8 mouse cellular contexts compared by ENCODE assay signal in the genomic region with DNA sequence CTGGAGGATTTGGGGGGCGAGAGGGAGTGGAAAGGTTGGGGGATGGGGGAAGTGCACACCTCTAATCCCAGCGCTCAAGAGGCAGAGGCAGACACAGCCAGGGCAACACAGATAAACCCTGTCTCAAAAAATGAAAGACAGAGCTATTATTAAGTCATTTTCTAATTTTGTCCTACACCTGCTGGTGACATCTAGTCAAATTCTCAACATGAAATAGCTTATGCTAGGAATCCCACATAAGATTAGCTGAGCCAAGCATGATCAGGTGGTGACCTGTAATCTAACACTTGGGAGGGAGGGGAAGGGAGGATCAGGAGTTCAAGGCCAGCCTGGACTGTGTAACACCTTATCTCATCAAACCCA. TPM values are rescaled to one million over a fixed set of nuclear protein-coding genes. Genes with fewer than 3 reads are reported as not detected.
DNase-seq lines count a peak whose midpoint lies in the region; ATAC-seq and TF ChIP-seq lines count a peak whose summit lies in the region.

No protein-coding gene starts in this region.

- 0 out of 2 replicates have a peak overlapping the region, but pooled peaks have one; percentile 90 for H3K9ac ChIP-seq in kidney, postnatal 0 days (ENCODE audit: low read depth, low read length)
- H3K9ac ChIP-seq in heart, embryonic 12.5 days, result peak overlapping the region; percentile 100
- peak overlapping the region; percentile 99 for H3K9ac ChIP-seq in liver, embryonic 16.5 days (ENCODE audit: low read depth, low read length)

- ATAC-seq in kidney, postnatal 0 days (replicated peaks; ENCODE audit: low FRiP score, low read depth), result no peak
- ATAC-seq in heart, embryonic 12.5 days (ENCODE audit: insufficient number of reproducible peaks, low FRiP score), result no peak
- ATAC-seq in liver, embryonic 16.5 days (ENCODE audit: low read depth), result no peak

- no peaks in the 10 kb centered on the region for H3K4me1 ChIP-seq in kidney, postnatal 0 days (replicated peaks; ENCODE audit: insufficient read depth, low read length)
- H3K4me1 ChIP-seq in bone marrow, adult 2 months (ENCODE audit: control insufficient read depth, insufficient read depth, low read length), result peaks cover 1% of the 10 kb centered on the region; the same call in 1 of the 2 replicates
- H3K4me1 ChIP-seq in heart, embryonic 12.5 days (replicated peaks), result peaks cover 22% of the 10 kb centered on the region
- peaks cover 14% of the 10 kb centered on the region for H3K4me1 ChIP-seq in liver, embryonic 16.5 days (ENCODE audit: control insufficient read depth, low read depth, low read length)

- peak overlapping the region; percentile 94 for H3K4me3 ChIP-seq in kidney, postnatal 0 days (replicated peaks; ENCODE audit: low read depth, low read length)
- H3K4me3 ChIP-seq in bone marrow, adult 2 months (replicated peaks; ENCODE audit: control insufficient read depth, low read depth, low read length), result peak overlapping the region; percentile 97
- peak overlapping the region; percentile 100 for H3K4me3 ChIP-seq in heart, embryonic 12.5 days
- peak overlapping the region; percentile 99 for H3K4me3 ChIP-seq in liver, embryonic 16.5 days (ENCODE audit: low read depth, low read length)

- no peak for TF ChIP-seq CTCF in kidney, postnatal 0 days (IDR thresholded peaks at IDR 0.05; ENCODE audit: low read depth)
- TF ChIP-seq CTCF in bone marrow, adult 2 months (IDR thresholded peaks at IDR 0.05; ENCODE audit: control insufficient read depth, insufficient read depth, low read length), result no peak

- 59% methylated on average over 2 of the region's 2 CpGs for WGBS in kidney, postnatal 0 days
- 71% methylated on average over 2 of the region's 2 CpGs for WGBS in bone marrow, adult 2 months
- WGBS in heart, embryonic 12.5 days, result 22% methylated on average over 2 of the region's 2 CpGs
- 40% methylated on average over 2 of the region's 2 CpGs for WGBS in liver, embryonic 16.5 days (ENCODE audit: insufficient replicate concordance)

- peaks cover 11% of the 10 kb centered on the region for H3K36me3 ChIP-seq in kidney, postnatal 0 days (ENCODE audit: insufficient read depth, low read length)
- peaks cover 24% of the 10 kb centered on the region for H3K36me3 ChIP-seq in heart, embryonic 12.5 days
- peaks cover 14% of the 10 kb centered on the region for H3K36me3 ChIP-seq in liver, embryonic 16.5 days (ENCODE audit: control insufficient read depth, insufficient read depth)

- H3K4me2 ChIP-seq in kidney, postnatal 0 days (ENCODE audit: low read length), result peak overlapping the region; percentile 42
- H3K4me2 ChIP-seq in heart, embryonic 12.5 days, result peak overlapping the region; percentile 88
- H3K4me2 ChIP-seq in liver, embryonic 16.5 days (ENCODE audit: low read depth, low read length), result peak overlapping the region; percentile 90

- no peak for DNase-seq in kidney, postnatal 0 days (ENCODE audit: low spot score)
- no peak for DNase-seq in kidney, postnatal 4 days
- DNase-seq in frontal cortex, adult 2 months (ENCODE audit: extremely low spot score in 1 of 2, low spot score in 1 of 2), result no peak
- no peak for DNase-seq in layer of hippocampus, postnatal 14 days (ENCODE audit: low spot score in 2 of 2)
- no peak for DNase-seq in layer of hippocampus, adult 18-20 months (ENCODE audit: low spot score in 2 of 2)

- no peaks in the 10 kb centered on the region for H3K9me3 ChIP-seq in kidney, postnatal 0 days (replicated peaks; ENCODE audit: low read length)
- no peaks in the 10 kb centered on the region for H3K9me3 ChIP-seq in heart, embryonic 12.5 days (replicated peaks)
- H3K9me3 ChIP-seq in liver, embryonic 16.5 days (replicated peaks; ENCODE audit: control insufficient read depth, low read length), result no peaks in the 10 kb centered on the region

- peak overlapping the region; percentile 96 for H3K27ac ChIP-seq in kidney, postnatal 0 days
- peak overlapping the region; percentile 94 for H3K27ac ChIP-seq in bone marrow, adult 2 months (ENCODE audit: control insufficient read depth, insufficient read depth, low read depth, low read length, poor library complexity)
- peak overlapping the region; percentile 99 for H3K27ac ChIP-seq in heart, embryonic 12.5 days (ENCODE audit: poor library complexity, severe bottlenecking)
- peak overlapping the region; percentile 99 for H3K27ac ChIP-seq in liver, embryonic 16.5 days (ENCODE audit: low read length)

- TF ChIP-seq POLR2A in bone marrow, adult 2 months (IDR thresholded peaks at IDR 0.05; ENCODE audit: borderline replicate concordance, control insufficient read depth, low read depth, low read length), result no peak

- no peaks in the 10 kb centered on the region for H3K27me3 ChIP-seq in kidney, postnatal 0 days (ENCODE audit: insufficient read depth, low read length)
- no peaks in the 10 kb centered on the region for H3K27me3 ChIP-seq in heart, embryonic 12.5 days (replicated peaks)
- H3K27me3 ChIP-seq in liver, embryonic 16.5 days (ENCODE audit: control insufficient read depth, insufficient read depth, low read depth, low read length), result no peaks in the 10 kb centered on the region

RNA-seq across cellular contexts. Expression of gene Ccar1, which starts 1.0 kb away (rescaled TPM):
- polyA plus RNA-seq in kidney, postnatal 0 days (2015; fragmentation: Nextera tagmentation; extraction: Ambion mirVana), result 84.2 and 91.3 TPM in 2 replicates
- 59.8 and 89.0 TPM in 2 replicates for polyA plus RNA-seq in bone marrow, adult 2 months (2011; ENCODE audit: insufficient read depth, insufficient read length, low replicate concordance, missing spikeins)
- polyA plus RNA-seq in heart, embryonic 12.5 days (2016; fragmentation: Nextera tagmentation; extraction: Ambion mirVana), result 89.7 and 93.6 TPM in 2 replicates
- polyA plus RNA-seq in liver, embryonic 16.5 days (2015; fragmentation: Nextera tagmentation; extraction: Ambion mirVana), result 45.0 and 47.3 TPM in 2 replicates
- 40.7 and 43.9 TPM in 2 replicates for polyA plus RNA-seq in frontal cortex, adult 2 months (2012; rRNA removed)
- 10 to 100 TPM; 64.6 to 68.3 TPM for total RNA-seq in layer of hippocampus, postnatal 14 days (2021)
- total RNA-seq in layer of hippocampus, adult 18-20 months (2021), result 10 to 100 TPM; 54.4 to 56.6 TPM
